Mouse (Mus musculus) urinary bladder, postnatal 25 days (tissue): ENCODE results near the gene Ints14.
"Not testable (repeated sequence)": the region's sequence is repeated elsewhere in the genome, so short reads cannot be mapped to it uniquely, and the experiment has no call there.

Source experiments
- DNase-seq: peaks from one replicate; pipeline ENCODE4 v3.0.0; 2022; ENCODE audit warnings: low spot score

Gene Ints14

DNA sequence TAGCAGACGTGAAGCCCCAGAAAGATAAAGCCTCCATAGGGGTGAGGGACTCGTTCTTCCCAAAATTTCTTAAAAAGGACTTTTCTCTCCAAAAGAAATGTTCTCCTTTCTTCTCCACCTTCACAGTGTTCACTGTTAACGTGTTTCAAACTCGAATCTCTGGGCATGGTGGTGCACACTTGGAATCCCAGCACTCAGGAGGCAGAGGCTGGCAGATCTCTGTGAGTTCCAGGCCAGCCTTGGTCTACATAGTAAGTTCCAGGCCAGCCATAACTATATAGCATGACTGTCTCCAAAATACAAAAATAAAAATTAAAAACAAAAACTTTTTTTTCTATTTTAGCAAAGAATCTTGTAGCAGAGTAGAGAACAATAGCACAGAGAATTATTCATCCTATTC is 59.4 kb downstream of the Ints14 start:
- no peak for DNase-seq

DNA sequence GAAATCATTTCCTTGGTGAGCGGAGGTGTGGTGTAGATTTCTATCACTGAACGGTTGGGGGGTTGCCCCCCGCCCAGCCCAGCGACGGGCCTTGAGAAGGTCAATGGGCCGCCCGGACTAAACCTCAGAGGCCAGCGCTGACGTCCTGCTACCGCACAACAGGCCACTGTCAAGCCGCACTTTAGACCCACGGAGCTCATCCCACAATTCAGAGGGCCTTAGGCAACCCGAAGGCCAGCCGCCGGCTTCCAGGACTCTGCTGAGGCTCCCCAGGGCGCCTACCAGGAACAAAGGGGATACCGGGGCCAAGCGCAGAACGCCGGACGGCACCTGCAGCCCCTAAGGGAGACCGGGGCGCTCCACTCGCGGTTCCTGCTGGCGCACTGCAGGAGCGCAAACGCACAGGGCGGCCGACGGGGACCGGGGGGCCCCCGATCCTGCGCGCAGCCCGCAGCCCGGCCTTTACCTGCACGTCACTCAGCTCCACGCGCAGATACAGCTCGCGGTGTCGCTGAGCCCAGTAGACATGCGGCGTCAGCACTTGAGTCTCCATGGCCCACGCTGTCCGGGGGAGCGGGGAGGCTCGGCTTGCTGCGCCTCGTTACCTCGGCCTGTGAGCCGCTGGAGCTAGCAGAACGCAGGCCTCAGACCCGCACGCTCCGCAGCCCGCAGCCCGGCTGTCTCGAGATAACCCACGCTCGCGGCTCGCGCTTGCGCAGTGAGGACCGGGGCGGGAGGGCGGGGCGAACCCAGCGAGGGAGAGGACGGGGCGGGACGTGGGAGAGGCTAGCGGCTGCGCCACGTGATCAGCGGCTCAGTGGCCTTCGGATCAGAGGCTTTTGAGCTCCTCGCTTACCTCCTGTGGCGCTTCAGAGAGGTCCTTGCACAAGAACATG is 60.5 kb downstream of the Ints14 start, which contains the start of gene Hacd3:
Gene Hacd3 (minus strand): TSS at position 703 of the 896 bp plus-strand sequence.
- DNase-seq = peak; percentile 79

DNA sequence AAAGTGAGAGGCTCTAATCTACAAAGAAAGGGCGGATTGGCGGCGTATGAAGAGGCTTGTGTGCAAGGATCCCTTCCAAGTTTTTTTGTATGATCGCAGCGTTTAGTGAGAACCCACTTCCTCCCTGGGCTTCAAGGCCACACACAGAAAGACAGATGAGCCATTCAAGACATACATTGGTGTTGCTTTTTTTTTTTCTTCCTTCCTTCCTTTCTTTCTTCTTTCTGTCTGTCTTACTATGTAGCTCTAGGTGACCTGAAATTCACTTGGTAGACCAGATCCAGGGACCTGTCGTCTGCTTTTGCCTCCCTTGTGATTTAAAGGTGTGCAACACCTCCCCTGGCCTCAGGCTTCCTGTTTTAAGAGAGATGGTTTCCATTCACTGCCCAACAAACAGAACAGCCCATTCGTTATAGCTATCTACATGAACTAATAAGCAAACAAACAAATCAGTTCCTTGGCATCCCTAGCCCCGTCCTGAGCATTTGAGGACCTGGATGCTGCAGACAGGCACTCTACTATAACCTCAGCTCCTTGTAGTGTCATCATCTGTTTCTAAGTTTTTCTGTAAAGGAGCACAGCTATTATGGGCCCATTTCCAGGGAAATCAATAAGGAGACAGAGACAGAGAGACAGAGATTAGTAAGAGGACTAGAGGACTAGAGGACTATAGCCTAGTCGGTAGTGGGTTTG is 61.3 kb downstream of the Ints14 start:
- no peak for DNase-seq

DNA sequence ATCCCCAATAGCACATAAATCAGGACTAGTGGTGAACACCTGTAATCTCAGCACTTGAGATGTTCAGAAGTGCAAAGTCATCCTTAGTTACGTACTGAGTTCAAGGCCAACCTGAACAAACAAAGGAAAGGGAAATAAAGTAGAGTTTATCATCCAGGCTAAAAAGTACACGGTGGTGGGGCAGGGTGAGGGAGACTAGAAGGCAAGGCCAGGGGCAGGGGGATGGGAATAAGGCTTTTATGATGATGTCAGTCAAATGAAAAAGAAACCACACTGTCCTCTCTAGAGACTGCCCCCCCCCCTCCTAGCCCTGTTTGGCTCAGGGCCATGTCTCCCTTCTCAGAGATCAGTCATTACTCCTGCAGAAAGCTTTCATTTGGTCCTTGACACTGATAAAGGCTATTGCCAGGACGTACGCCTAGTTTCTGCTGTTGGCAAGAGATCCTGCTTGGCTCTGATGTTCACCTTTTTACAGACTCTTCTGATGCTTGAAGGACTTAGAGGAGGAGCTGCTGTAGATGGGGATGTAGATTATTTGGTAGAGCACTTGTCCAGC is 62.0 kb downstream of the Ints14 start:
- DNase-seq = no peak

DNA sequence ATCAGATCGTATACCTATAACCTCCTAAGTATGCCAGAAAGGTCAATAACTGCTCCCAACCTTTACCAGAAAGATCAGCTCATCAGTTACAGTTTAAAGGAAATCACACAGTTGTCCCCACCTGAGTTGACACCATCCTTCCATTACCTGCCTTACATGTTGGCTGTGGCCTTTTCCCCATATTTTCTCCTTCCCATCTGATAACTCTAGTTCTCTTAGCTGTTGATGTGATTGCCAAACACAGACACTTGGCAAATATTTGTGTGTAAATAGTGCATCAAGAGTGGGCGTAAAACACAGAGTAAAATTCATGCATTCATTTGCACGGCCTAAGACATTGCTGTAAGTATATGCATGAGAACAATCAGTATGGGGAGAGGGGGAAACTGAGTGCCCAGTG is 62.7 kb downstream of the Ints14 start:
- no peak for DNase-seq

DNA sequence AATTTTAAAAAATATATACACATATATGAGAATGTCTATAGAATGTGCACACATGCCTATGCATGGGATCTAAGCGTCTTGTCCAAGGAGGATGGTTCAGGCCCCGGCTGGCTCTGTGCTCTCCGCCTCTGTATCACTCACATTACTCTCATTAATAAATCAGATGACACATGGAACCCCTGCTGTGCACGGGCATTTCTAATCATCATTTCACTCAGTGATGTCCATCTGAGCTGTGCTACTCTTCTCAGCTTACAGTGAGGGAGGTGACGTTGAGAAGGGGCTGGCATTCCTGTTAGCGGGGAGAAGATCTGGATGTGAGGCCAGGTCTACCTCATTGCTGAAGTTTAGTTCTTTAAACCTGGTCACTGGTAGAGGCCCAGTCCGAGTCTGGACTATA is 66.5 kb downstream of the Ints14 start:
- no peak for DNase-seq

DNA sequence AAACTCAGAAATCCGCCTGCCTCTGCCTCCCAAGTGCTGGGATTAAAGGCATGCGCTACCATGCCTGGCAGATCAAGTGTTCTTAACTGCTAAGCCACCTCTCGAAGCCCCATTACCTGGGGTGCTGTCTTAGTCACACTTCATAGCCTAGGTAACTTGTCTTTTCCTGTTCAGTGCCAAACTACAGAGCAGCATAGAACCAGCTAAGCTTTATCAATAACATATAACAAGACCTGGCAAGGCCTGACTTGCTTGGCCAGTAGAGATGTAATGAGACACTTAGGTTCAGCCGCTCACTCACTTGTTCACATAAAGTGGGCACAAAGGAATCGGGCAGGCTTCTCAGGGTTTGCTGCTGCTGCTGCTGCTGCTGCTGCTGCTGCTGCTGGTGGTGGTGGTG is 67.6 kb downstream of the Ints14 start:
- DNase-seq = no peak

DNA sequence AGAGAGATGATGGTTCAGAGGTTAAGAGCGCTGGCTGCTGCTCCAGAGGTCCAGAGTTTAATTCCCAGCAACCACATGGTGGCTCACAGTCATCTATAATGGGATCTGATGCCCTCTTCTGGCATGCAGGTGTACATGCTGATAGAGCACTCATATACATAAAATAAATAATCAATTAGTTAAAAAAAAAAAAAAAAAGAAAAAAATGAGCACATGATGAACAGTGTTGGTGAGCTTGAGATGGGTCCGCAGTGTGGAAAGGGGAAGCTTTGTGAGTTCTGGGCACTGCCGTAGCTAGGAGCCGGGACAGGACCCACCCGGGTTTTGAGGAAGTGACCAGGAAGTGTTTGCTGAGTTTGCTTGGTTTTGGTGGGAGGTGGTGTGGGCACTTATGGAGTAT is 70.7 kb downstream of the Ints14 start:
- not testable (repeated sequence) for DNase-seq

DNA sequence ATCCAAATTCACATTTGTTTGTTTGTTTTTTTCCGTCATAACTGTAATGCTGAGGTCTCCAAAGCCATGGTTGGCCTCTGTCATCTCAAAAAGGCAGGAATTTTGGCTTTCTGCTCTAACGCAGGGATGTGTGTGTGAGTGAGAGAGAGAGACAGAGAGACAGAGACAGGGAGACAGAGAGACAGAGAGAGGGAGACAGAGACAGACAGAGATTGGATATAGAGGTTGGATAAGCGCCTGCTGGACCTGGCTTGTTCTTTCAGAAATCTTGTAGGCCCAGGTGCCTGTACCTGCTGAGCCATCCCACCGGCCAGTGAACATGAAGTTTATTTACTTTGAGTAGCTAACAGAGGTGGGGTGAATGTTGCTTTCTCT is 71.2 kb downstream of the Ints14 start:
- no peak for DNase-seq

DNA sequence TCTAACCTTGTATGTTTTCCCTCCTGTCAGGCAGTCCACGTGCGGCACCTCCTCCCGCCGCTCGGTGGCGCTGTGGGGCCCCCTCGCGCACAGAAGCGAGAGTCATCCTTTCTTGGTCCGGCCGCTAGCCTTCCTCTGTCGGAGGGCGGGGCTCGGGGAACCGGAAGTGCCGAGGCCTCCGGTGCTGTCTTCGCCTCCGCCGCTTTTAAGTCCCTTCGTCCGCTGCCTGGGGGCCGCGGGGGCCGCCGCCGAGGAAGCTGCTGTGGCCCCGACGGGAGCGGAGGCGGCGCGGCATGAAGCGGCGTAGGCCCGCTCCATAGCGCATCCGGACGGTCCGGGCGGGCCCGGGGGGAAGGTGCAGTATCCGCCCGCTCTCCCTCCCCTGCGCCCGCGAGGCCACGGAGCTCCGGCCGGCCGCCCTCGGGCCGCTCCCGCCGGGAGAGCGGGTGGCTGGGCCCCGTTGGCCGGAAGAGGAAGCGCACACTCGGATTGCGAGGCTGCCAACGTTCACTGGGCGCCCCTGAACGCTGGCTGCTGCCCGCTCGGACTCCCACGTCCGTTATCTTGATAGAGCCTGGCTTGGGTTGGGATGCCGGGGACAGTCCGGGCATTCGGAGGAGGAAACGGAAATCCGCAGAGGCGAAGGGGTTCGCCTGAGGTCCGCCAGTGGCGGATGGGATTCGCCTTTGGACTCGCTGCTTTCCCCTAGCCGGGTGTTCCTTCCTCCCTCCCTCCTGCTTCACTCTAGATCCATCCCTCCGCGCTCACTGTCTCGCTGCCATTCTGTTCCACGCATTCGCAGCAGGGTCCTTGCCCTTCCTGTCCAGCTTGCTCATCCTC is 71.8 kb downstream of the Ints14 start, which contains the start of gene Dpp8:
Gene Dpp8 (plus strand): TSS at position 146 of the 840 bp plus-strand sequence.
- peak; percentile 90 for DNase-seq

DNA sequence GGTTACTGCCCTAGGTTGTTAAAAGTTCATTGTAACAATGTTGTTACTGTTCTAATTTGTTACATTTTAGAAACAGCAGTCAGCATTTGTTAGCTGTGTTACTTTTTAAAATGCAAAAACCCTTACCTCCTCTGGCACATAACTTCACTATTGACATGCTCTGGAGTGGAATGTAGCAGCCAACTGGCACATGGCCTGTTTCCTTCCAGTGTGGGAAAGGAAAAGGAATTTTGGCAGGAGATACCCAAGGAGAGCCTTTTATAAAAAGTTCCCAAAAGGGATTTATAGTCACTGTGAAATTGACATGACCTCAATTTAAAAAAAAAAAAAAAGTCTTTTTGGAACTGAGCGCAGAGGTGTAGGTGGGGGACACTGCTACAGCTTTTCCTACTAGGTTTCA is 75.8 kb downstream of the Ints14 start:
- DNase-seq = no peak
